Mouse (Mus musculus): ENCODE data around the gene Gm3149. TPM values are rescaled to one million over a fixed set of nuclear protein-coding genes. Genes with fewer than 3 reads are reported as not detected.

The Gm3149 gene
- polyA plus RNA-seq (2014; fragmentation: Illumina TruSeq; extraction: RNeasy Lipid Tissue Mini Kit (QIAGEN cat#74804)), result not detected

GRCm38 (mm10) chr14:4316983-4317382 lies at the start of gene Gm3149:
TSS of gene Gm3149 (plus strand) at chr14:4317283.

GRCm38 (mm10) chr14:4334476-4335080 lies 17.5 kb downstream of the Gm3149 start, which contains the start of gene 2610042L04Rik:
TSS of gene 2610042L04Rik (plus strand) at chr14:4334763.

Other genes with a start within 250 kb of the Gm3149 start
- not detected for gene Gm3115, start 233.2 kb upstream of the Gm3149 start, polyA plus RNA-seq (2014; fragmentation: Illumina TruSeq; extraction: RNeasy Lipid Tissue Mini Kit (QIAGEN cat#74804))
- gene Gm8108, start 206.8 kb upstream of the Gm3149 start, polyA plus RNA-seq (2014; fragmentation: Illumina TruSeq; extraction: RNeasy Lipid Tissue Mini Kit (QIAGEN cat#74804)), result not detected
- gene Gm3127, start 152.3 kb upstream of the Gm3149 start, polyA plus RNA-seq (2014; fragmentation: Illumina TruSeq; extraction: RNeasy Lipid Tissue Mini Kit (QIAGEN cat#74804)), result not detected
- not detected for gene Gm2974, start 134.7 kb upstream of the Gm3149 start, polyA plus RNA-seq (2014; fragmentation: Illumina TruSeq; extraction: RNeasy Lipid Tissue Mini Kit (QIAGEN cat#74804))
- not detected for gene Gm3138, start 67.7 kb upstream of the Gm3149 start, polyA plus RNA-seq (2014; fragmentation: Illumina TruSeq; extraction: RNeasy Lipid Tissue Mini Kit (QIAGEN cat#74804))
- gene 2610042L04Rik, start 17.5 kb downstream of the Gm3149 start, polyA plus RNA-seq (2014; fragmentation: Illumina TruSeq; extraction: RNeasy Lipid Tissue Mini Kit (QIAGEN cat#74804)), result not detected
- gene Gm3159, start 80.2 kb downstream of the Gm3149 start, polyA plus RNA-seq (2014; fragmentation: Illumina TruSeq; extraction: RNeasy Lipid Tissue Mini Kit (QIAGEN cat#74804)), result not detected
- not detected for gene Gm3164, start 98.2 kb downstream of the Gm3149 start, polyA plus RNA-seq (2014; fragmentation: Illumina TruSeq; extraction: RNeasy Lipid Tissue Mini Kit (QIAGEN cat#74804))
- gene Gm3173, start 113.7 kb downstream of the Gm3149 start, polyA plus RNA-seq (2014; fragmentation: Illumina TruSeq; extraction: RNeasy Lipid Tissue Mini Kit (QIAGEN cat#74804)), result not detected
- not detected for gene Gm3182, start 164.5 kb downstream of the Gm3149 start, polyA plus RNA-seq (2014; fragmentation: Illumina TruSeq; extraction: RNeasy Lipid Tissue Mini Kit (QIAGEN cat#74804))
- gene Gm3047, start 238.1 kb downstream of the Gm3149 start, polyA plus RNA-seq (2014; fragmentation: Illumina TruSeq; extraction: RNeasy Lipid Tissue Mini Kit (QIAGEN cat#74804)), result not detected

Measured in ovary, adult 10 weeks (tissue).